Mouse (Mus musculus) C2C12 (cell line): Measurements from ENCODE around the gene Nrcam.

ENCODE experiments used
- CEBPB ChIP-seq: IDR thresholded peaks from one replicate; pipeline ENCODE4 v1.6.1; 2011; ENCODE audit warnings: low read depth, mild to moderate bottlenecking, control low read depth, moderate library complexity
- CTCF ChIP-seq: IDR thresholded peaks from one replicate; pipeline ENCODE4 v1.5.1; 2011; ENCODE audit not compliant: control insufficient read depth, insufficient read depth, insufficient read length
- FOSL1 ChIP-seq: IDR thresholded peaks from one replicate; pipeline ENCODE4 v1.8.0; 2011; ENCODE audit warnings: mild to moderate bottlenecking, low read length; ENCODE audit not compliant: poor library complexity, insufficient read depth, severe bottlenecking

DNA sequence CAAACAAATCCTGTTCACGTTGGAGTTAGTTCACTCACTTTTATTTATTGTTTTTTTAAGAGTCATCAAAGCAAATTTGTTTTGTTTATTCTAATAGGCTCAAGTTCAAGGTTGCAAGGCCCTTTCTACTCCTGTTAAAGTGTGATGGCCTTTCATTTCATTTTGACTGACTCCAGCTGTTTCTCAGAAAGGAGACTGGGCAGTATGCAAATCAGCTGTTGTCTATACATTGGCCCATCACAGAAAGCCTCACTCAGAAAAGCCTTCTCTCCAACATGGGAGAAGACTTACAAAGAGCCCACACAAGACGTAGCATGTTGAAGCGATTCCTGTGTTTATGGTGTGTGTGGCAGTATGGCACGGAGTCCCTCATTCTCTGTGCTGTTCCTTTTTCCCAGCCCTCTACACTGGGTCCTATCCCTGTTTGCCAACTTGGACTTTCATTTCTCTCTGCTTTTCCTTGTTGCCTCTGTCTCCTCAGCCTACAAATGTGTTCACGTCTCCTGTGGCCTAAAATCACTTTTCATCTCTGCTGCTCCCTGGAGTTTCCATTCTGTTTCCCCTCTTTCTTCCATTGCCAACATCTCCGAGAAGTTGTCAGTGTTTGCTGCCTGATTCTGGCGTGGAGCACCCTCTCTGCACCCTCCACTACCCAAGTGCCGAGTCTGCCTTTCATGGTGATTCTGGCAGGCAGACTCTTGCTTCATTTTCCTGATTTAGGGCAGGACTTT is 49.9 kb downstream of the Nrcam start:
- no peak for TF ChIP-seq CEBPB
- no peak for TF ChIP-seq CTCF
- no peak for TF ChIP-seq FOSL1
